Mouse (Mus musculus): ENCODE measurements around the gene Actl7a.

Gene Actl7a

GRCm38 (mm10) chr4:56743363-56744195, at the start of gene Actl7a:
Actl7a (plus strand) TSS chr4:56743413.
- DNase-seq (ENCODE audit: low spot score in 2 of 2) = no peak

DNA sequence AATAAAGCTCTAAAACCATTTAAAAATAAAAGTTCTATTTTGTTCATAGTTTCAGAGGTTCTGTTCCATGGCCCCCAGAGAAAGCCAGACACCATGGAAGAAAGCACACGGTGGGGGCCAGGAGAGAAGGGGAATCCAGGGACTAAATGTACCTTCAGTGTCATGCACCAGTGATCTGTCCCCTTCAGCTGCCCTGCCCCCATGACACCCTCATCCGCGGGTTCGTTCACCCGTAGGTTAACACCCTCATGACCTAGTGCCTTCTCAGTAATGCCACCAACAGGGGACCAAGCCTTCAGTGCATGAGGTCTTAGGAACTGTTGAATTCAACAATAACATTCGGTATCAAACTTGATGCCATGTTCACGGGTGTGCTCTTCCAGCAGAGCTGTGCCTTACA, 46.8 kb upstream of the Actl7a start:
- no peak for DNase-seq (ENCODE audit: low spot score in 2 of 2)

DNA sequence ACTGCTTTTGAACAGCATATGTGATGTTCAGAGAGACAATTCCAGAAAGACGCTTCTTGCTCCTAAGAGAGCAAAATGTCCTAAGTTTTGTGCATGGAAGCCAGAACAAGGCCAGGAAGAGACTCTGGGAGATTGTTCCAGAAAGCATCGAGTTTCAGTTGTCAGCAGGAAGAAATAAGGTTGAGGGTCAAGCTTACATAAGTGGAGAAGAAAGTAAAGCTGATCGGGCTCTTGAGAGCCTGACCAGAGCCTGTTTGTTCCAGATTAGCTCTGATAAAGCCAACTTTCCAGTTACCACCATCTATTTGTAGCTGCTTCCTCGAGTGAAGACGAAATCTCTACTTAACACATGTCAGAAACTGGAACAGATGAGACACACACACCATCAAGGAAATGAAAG, 44.5 kb upstream of the Actl7a start:
- DNase-seq (ENCODE audit: low spot score in 2 of 2) = no peak

DNA sequence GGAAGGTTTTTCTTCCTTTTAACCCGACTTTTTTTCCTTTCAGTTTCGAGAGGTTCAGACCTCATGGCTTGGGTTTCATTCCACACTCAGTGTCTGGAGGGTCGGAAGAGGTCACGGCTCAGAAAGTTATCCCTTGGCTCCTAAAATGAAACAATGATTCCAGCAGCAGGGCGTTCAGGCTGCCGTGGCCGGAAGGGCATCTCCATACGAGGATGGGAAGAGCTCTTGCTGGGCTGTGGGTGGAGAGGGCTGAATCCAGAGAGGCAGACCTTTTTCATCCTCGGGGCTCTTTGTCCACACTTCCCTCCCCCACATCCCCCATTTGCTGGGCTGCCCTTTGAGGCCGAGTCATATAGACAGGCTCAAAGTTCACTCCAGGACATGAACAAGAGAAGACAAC, 41.0 kb upstream of the Actl7a start:
- no peak for DNase-seq (ENCODE audit: low spot score in 2 of 2)

GRCm38 (mm10) chr4:56713155-56713554, 30.1 kb upstream of the Actl7a start:
- no peak for DNase-seq (ENCODE audit: low spot score in 2 of 2)

GRCm38 (mm10) chr4:56716801-56717200, 26.4 kb upstream of the Actl7a start:
- no peak for DNase-seq (ENCODE audit: low spot score in 2 of 2)

DNA sequence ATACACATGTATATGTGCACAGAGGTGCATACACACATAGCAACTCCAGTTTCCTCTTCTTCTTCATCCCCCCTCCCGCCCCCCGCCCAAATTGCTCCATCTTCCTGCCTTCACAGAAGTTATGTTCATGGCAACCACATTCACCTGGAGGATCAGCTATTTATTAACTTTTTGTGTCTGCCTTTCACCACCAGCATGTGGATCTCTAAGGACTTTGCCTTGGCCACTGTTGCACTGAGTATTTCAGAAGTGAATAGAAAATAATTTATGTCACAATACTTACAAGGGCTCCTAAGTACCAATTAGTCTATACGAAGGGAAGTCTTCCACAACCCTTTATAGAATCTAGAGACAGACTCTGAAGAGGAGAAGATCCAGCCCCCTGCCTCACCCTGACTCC, 25.3 kb upstream of the Actl7a start:
- DNase-seq (ENCODE audit: low spot score in 2 of 2) = no peak

DNA sequence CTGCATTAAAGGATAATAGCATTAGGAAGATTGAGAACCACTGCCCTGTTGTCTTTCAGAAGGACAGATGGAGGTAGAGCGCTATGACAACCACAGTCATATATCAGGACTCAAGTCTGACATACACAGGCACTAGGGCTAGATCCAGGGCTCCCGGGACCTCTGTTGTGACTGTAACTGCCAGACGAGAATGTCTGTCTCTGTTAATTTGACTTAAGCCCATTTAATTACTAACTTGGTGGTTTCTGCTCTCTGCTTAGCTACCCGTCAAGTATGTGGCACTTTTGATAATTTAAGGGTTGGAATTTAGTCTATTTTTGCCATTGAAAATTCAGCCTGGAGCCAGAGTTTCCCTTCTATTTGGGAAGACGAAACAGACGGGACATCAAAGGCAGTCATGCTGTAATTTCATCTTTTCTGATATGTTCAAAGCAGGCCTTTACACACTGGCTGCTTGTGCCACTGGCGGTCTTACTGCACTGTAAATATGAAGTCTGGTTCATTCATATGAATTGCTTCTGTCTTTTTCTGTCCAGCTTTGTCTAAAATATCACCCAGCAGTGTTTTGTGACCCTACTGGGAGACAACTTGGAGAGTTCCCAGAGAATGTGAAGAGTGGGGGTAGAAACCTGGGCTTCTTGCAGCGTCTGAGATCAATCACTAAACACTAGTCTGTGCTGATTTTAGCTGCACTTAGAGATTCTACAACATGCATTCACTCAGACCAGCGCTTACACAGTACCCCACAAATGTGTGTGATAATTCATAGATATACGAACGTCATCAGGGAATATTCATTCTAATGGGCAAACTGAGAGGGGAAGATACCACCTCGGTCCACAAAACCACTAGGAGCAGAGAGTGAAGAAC, 24.4 kb upstream of the Actl7a start:
- no peak for DNase-seq (ENCODE audit: low spot score in 2 of 2)

DNA sequence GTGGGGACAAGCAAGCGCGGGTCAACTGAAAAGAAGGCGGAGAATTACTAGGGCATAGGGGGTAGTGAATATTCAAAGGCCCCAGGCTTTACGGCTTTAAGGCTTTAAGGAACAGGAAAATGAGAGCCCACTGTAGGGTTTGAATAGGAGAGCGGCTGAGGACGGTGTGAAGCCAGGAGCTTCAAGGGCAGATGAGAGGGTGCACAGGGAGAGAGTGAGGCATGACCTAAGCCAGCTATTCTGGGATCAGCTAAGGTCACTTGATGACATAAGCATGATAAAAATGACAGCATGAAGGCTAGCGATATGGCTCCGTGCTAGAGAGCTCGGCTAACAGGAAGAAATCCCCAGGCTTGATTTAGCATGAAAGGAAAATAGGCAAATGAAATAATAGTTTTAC, 23.8 kb upstream of the Actl7a start:
- DNase-seq (ENCODE audit: low spot score in 2 of 2) = no peak

DNA sequence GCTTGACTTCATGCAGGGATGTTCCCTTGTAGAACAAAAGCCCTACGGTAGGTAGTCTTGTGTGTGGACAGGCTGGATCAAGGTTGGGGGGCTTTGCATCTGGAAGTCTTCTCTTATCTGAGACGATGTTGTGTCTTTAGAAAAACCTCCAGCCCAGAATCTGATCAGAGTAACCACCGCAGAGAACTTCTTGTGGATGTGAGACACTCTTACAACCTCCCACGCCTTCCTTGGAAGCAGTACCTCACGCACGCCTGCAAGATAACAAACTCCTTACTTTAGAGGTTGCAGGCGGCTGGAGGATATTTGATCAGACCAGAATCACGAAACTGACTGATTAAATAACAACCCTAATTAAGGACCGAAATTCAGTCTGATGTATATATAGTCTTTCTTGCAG, 22.8 kb upstream of the Actl7a start:
- DNase-seq (ENCODE audit: low spot score in 2 of 2) = no peak

DNA sequence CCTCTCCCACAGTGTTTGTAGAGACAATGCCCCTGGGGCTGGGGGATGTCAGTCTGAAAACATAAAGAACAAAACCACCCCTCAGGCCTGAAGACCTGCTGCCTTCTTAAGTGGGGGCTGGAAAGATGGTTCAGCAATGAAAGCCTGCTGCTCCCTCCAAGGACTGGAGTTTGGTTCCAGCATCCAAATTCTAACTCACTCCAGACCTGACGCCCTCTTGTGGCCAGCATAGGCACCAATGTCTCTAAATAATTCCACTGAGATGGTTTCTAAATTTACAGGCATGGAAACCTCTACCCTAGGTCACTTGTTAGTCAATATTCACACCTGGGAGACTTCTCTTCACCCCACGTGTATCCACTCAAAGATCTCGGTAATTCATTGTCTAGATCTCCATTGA, 21.7 kb upstream of the Actl7a start:
- DNase-seq (ENCODE audit: low spot score in 2 of 2) = no peak

DNA sequence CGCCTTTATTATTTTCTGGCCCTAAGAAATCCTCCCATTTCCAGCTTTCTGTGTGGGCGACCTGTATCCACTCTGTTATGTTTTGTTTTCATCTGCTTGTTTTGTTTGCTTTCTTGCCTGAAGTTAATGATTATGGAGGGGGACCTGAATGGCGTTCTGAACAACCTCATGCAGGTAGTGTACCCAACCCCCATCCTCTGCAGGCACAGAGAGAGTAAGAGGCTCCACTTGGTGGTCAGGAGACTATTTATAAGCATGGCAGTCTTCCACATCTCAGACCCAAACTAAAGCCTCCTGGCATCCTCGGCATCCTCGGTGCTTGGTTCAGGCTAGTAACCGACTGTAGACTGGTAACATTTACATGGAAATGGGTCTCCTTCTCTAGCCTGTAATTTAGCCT, 20.9 kb upstream of the Actl7a start:
- no peak for DNase-seq (ENCODE audit: low spot score in 2 of 2)

DNA sequence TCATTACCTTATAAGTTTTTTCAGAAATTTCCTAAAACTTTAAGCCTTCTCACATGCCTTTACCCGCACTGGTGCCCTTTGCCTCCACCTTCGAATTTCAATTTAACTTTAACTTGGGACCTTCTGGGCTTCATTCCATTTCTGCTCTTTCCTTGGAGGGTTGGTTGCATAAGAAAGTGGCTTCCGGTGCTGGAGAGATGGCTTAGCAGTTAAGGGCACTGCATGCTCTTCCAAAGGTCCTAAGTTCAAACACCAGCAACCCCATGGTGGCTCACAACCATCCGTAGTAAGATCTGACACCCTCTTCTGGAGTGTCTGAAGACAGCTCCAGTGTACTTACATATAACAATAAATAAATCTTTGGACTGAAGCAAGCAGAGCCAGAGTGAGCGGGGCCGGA, 20.0 kb upstream of the Actl7a start:
- no peak for DNase-seq (ENCODE audit: low spot score in 2 of 2)

- DNase-seq (ENCODE audit: low spot score in 2 of 2) = no peak
Measured at GRCm38 (mm10) chr4:56725839-56726238, 17.4 kb upstream of the Actl7a start.

GRCm38 (mm10) chr4:56740020-56740485, 3.2 kb upstream of the Actl7a start, which contains the start of gene Gm26657:
Gm26657 (plus strand) TSS chr4:56740070.
- DNase-seq (ENCODE audit: low spot score in 2 of 2) = no peak

GRCm38 (mm10) chr4:56740611-56741010, 2.6 kb upstream of the Actl7a start:
- DNase-seq (ENCODE audit: low spot score in 2 of 2) = no peak

- no peak for DNase-seq (ENCODE audit: low spot score in 2 of 2)
Measured at GRCm38 (mm10) chr4:56741041-56741493, 2.1 kb upstream of the Actl7a start, which contains the start of gene Actl7b. Actl7b (minus strand) TSS chr4:56741443.

- no peak for DNase-seq (ENCODE audit: low spot score in 2 of 2)
Measured at GRCm38 (mm10) chr4:56742698-56743097, 515 bp upstream of the Actl7a start.

DNA sequence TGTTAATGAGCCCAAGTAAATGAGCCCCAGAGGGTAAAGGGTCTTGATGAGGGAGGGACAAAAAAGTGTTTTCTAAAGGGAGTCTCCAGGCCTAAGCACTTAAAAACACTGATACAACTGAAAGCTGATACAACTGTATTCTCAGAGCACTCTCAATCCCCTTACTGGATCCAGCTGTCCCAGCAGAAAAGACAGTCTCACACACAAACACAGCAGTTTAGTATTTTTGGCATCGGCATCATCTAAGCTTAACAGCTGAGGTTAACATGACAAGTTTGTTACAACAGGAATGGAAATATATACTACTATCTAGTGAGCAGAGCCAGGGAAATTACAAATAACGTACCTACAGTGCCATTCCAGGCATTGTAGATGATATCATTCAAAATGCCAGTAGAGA, 3.1 kb downstream of the Actl7a start:
- DNase-seq (ENCODE audit: low spot score in 2 of 2) = no peak

DNA sequence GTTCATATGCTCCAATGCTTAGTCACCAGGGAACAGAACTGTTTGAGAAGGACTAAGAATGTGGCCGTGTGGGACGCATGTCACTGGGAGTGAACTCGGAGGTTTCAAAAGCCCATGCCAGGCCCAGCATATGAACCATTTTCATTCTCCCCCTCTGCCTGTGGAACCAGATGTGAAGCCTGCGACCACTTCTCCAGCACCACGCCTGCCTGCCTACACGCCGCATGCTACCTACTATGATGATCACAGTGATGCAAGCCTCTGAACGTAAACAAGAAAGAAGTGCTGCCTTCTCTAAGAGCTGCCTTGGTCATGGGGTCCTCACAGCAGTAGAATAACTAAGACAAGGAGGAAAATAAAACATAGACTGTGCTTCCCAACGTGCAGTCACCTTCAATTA, 4.2 kb downstream of the Actl7a start:
- no peak for DNase-seq (ENCODE audit: low spot score in 2 of 2)

DNA sequence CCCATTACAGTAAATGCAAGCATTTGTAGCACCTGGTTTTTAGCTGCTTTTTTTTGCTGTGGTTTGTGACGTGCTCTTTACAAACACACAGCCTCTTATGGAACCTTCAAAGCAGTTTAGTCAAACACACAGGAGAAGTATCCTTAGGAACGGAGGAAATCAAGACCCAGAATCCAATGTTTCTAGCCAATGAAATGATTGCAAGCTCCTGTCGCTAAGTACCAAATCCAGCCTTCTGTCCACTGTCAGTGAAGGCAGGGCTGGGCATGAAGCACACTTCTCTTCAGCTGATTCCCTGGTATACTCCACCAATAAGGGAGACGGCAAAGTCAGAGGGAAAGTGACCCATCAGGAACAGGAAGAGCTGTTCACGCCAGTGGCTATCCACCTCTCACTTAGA, 12.8 kb downstream of the Actl7a start:
- no peak for DNase-seq (ENCODE audit: low spot score in 2 of 2)

DNA sequence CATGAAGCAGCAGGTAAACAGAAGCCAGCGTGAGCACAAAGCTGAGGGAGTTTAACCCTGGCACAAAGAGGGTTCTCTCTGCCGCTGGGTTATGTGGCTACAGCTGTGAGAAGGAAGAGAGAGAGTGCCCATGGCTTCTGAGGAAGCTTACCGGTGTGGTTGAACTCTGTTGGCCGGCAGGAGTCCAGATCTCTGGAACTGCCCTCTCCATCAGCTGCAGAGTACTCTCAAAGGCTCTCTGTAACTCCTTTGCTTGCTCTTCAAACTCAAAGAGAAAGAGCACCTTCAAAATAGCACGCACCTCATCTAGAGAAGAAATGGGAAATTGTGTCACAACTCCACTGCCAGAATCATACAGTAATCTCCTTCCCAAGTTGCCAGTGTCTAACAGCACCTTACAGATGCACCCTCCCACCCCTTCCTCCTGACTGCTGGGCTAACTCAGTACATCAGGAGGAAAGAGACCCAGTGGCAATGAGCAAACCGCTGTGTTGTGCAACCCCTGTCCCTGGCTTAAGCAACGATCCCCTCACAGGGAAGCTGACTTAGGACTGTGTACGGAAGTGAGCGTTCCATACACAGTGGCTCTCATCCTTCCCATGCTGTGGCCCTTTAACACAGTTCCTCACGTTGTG, 13.9 kb downstream of the Actl7a start:
- no peak for DNase-seq (ENCODE audit: low spot score in 2 of 2)
